Mouse (Mus musculus): ENCODE measurements around the gene Rbm18.

DNA sequence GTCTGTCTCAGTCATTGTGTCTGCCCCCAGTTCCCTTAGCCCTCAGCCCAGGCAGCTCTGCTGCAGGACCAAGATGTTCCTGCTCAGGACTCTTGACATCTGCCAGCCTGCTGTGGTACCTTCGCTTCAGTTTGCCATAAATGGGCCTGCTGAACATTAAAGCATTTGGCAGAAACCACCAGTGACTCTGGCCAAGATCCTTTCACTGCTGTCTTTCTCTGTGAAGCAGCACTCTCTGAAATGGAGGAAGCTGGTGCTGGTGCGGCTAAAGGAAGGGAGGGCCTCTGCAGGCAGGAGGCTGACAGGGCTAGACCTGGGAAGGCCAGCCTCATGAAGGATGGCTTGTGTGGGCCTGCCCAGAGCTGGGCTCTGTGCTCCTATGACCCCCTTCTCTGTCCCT, 46.7 kb upstream of the Rbm18 start:
- TF ChIP-seq CTCF (IDR thresholded peaks at IDR 0.05; ENCODE audit: low read depth, low read length) (no peak), POLR2A (IDR thresholded peaks at IDR 0.05; ENCODE audit: extremely low read depth, insufficient read depth, low read length) (no peak)

Data from liver, adult 2 months (tissue).